Mouse (Mus musculus): ENCODE measurements around the gene Xylt1. TPM values are rescaled to one million over a fixed set of nuclear protein-coding genes. Genes with fewer than 3 reads are reported as not detected.

Gene Xylt1
- polyA plus RNA-seq, 1 experiment from 2014 or later, result 1.1 TPM

GRCm38 (mm10) chr7:117490500-117491205 lies 109.9 kb downstream of the Xylt1 start:
- WGBS, result 68% methylated on average over 9 of the region's 9 CpGs
- H3K27ac ChIP-seq, result no peak overlapping the region
- 0 out of 2 replicates have a peak, but pooled peaks cover 3% of the 10 kb centered on the region for H3K4me1 ChIP-seq
- H3K27me3 ChIP-seq (replicated peaks), result no peaks in the 10 kb centered on the region
- H3K9ac ChIP-seq, result no peak overlapping the region
- ATAC-seq (ENCODE audit: insufficient read depth, low FRiP score, low read depth), result no peak
- no peak overlapping the region for H3K4me3 ChIP-seq (replicated peaks)
- no peak overlapping the region for H3K4me2 ChIP-seq
- no peaks in the 10 kb centered on the region for H3K36me3 ChIP-seq
- H3K9me3 ChIP-seq, result no peaks in the 10 kb centered on the region

GRCm38 (mm10) chr7:117491495-117491894 lies 110.7 kb downstream of the Xylt1 start:
- WGBS, result 72% methylated on average over 5 of the region's 5 CpGs
- ATAC-seq (ENCODE audit: insufficient read depth, low FRiP score, low read depth), result no peak
- no peak overlapping the region for H3K4me3 ChIP-seq (replicated peaks)
- H3K36me3 ChIP-seq, result no peaks in the 10 kb centered on the region
- H3K27me3 ChIP-seq (replicated peaks), result no peaks in the 10 kb centered on the region
- H3K27ac ChIP-seq, result no peak overlapping the region
- no peak overlapping the region for H3K4me2 ChIP-seq
- H3K4me1 ChIP-seq, result 0 out of 2 replicates have a peak, but pooled peaks cover 3% of the 10 kb centered on the region
- H3K9me3 ChIP-seq, result no peaks in the 10 kb centered on the region
- H3K9ac ChIP-seq, result no peak overlapping the region

- H3K27me3 ChIP-seq (replicated peaks), result no peaks in the 10 kb centered on the region
- WGBS, result 81% methylated on average over 6 of the region's 6 CpGs
- no peak for ATAC-seq (ENCODE audit: insufficient read depth, low FRiP score, low read depth)
Measured at GRCm38 (mm10) chr7:117494210-117494609, 113.4 kb downstream of the Xylt1 start.

GRCm38 (mm10) chr7:117494618-117495310 lies 114.0 kb downstream of the Xylt1 start:
- no peak overlapping the region for H3K27ac ChIP-seq
- 0 out of 2 replicates have a peak, but pooled peaks cover 3% of the 10 kb centered on the region for H3K4me1 ChIP-seq
- H3K4me3 ChIP-seq (replicated peaks), result no peak overlapping the region
- H3K27me3 ChIP-seq (replicated peaks), result no peaks in the 10 kb centered on the region
- WGBS, result 70% methylated on average over 8 of the region's 8 CpGs
- no peak overlapping the region for H3K4me2 ChIP-seq
- H3K9me3 ChIP-seq, result no peaks in the 10 kb centered on the region
- H3K9ac ChIP-seq, result no peak overlapping the region
- no peak for ATAC-seq (ENCODE audit: insufficient read depth, low FRiP score, low read depth)
- H3K36me3 ChIP-seq, result no peaks in the 10 kb centered on the region

More at GRCm38 (mm10) chr7:117494210-117494609, 113.4 kb downstream of the Xylt1 start:
- 0 out of 2 replicates have a peak, but pooled peaks cover 3% of the 10 kb centered on the region for H3K4me1 ChIP-seq
- no peak overlapping the region for H3K9ac ChIP-seq
- no peak overlapping the region for H3K27ac ChIP-seq
- no peak overlapping the region for H3K4me3 ChIP-seq (replicated peaks)
- H3K4me2 ChIP-seq, result no peak overlapping the region
- no peaks in the 10 kb centered on the region for H3K36me3 ChIP-seq
- no peaks in the 10 kb centered on the region for H3K9me3 ChIP-seq

- 76% methylated on average over 8 of the region's 8 CpGs for WGBS
- Histone ChIP-seq H3K4me3 (replicated peaks) (no peak overlapping the region), H3K27ac (no peak overlapping the region), H3K36me3 (no peaks in the 10 kb centered on the region), H3K4me2 (no peak overlapping the region), H3K9me3 (no peaks in the 10 kb centered on the region), H3K9ac (no peak overlapping the region), H3K4me1 (0 out of 2 replicates have a peak, but pooled peaks cover 3% of the 10 kb centered on the region), H3K27me3 (replicated peaks) (no peaks in the 10 kb centered on the region)
- ATAC-seq (ENCODE audit: insufficient read depth, low FRiP score, low read depth), result no peak
Measured at GRCm38 (mm10) chr7:117495751-117496150, 115.0 kb downstream of the Xylt1 start.

GRCm38 (mm10) chr7:117498173-117498572 lies 117.4 kb downstream of the Xylt1 start:
- Histone ChIP-seq H3K4me3 (replicated peaks) (no peak overlapping the region), H3K27me3 (replicated peaks) (no peaks in the 10 kb centered on the region), H3K36me3 (no peaks in the 10 kb centered on the region), H3K9me3 (no peaks in the 10 kb centered on the region), H3K9ac (no peak overlapping the region), H3K4me2 (no peak overlapping the region), H3K4me1 (0 out of 2 replicates have a peak, but pooled peaks cover 3% of the 10 kb centered on the region), H3K27ac (no peak overlapping the region)
- WGBS, result 67% methylated on average over 2 of the region's 2 CpGs
- ATAC-seq (ENCODE audit: insufficient read depth, low FRiP score, low read depth), result no peak

- no peaks in the 10 kb centered on the region for H3K36me3 ChIP-seq
- no peak for ATAC-seq (ENCODE audit: insufficient read depth, low FRiP score, low read depth)
- no peak overlapping the region for H3K9ac ChIP-seq
- H3K27ac ChIP-seq, result no peak overlapping the region
- no peaks in the 10 kb centered on the region for H3K27me3 ChIP-seq (replicated peaks)
- WGBS, result 84% methylated on average over 15 of the region's 15 CpGs
- no peaks in the 10 kb centered on the region for H3K4me1 ChIP-seq
- no peak overlapping the region for H3K4me2 ChIP-seq
- no peak overlapping the region for H3K4me3 ChIP-seq (replicated peaks)
- no peaks in the 10 kb centered on the region for H3K9me3 ChIP-seq
Measured at GRCm38 (mm10) chr7:117501355-117502181, 120.8 kb downstream of the Xylt1 start.

GRCm38 (mm10) chr7:117502415-117502814 lies 121.6 kb downstream of the Xylt1 start:
- Histone ChIP-seq H3K9ac (no peak overlapping the region), H3K4me3 (replicated peaks) (no peak overlapping the region), H3K4me2 (no peak overlapping the region), H3K27me3 (replicated peaks) (no peaks in the 10 kb centered on the region), H3K4me1 (no peaks in the 10 kb centered on the region), H3K27ac (no peak overlapping the region), H3K36me3 (no peaks in the 10 kb centered on the region), H3K9me3 (no peaks in the 10 kb centered on the region)
- no peak for ATAC-seq (ENCODE audit: insufficient read depth, low FRiP score, low read depth)
- 79% methylated on average over 5 of the region's 5 CpGs for WGBS

- no peaks in the 10 kb centered on the region for H3K27me3 ChIP-seq (replicated peaks)
- no peak overlapping the region for H3K9ac ChIP-seq
- no peaks in the 10 kb centered on the region for H3K9me3 ChIP-seq
- peaks cover 4% of the 10 kb centered on the region; the same call in 1 of the 2 replicates for H3K4me1 ChIP-seq
- H3K36me3 ChIP-seq, result no peaks in the 10 kb centered on the region
- no peak overlapping the region for H3K4me3 ChIP-seq (replicated peaks)
- H3K27ac ChIP-seq, result no peak overlapping the region
- no peak overlapping the region for H3K4me2 ChIP-seq
- ATAC-seq (ENCODE audit: insufficient read depth, low FRiP score, low read depth), result no peak
- 84% methylated on average over 9 of the region's 9 CpGs for WGBS
Measured at GRCm38 (mm10) chr7:117503714-117504113, 122.9 kb downstream of the Xylt1 start.

GRCm38 (mm10) chr7:117505791-117506190 lies 125.0 kb downstream of the Xylt1 start:
- no peaks in the 10 kb centered on the region for H3K9me3 ChIP-seq
- no peaks in the 10 kb centered on the region for H3K36me3 ChIP-seq
- no peak overlapping the region for H3K4me3 ChIP-seq (replicated peaks)
- peaks cover 4% of the 10 kb centered on the region; the same call in 1 of the 2 replicates for H3K4me1 ChIP-seq
- no peak overlapping the region for H3K9ac ChIP-seq
- 73% methylated on average over 3 of the region's 3 CpGs for WGBS
- H3K27ac ChIP-seq, result no peak overlapping the region
- H3K4me2 ChIP-seq, result no peak overlapping the region
- no peaks in the 10 kb centered on the region for H3K27me3 ChIP-seq (replicated peaks)
- ATAC-seq (ENCODE audit: insufficient read depth, low FRiP score, low read depth), result peak; percentile 41; the same call in 1 of the 2 replicates

- H3K9ac ChIP-seq, result no peak overlapping the region
- no peaks in the 10 kb centered on the region for H3K36me3 ChIP-seq
- no peak for ATAC-seq (ENCODE audit: insufficient read depth, low FRiP score, low read depth)
- H3K27ac ChIP-seq, result no peak overlapping the region
- H3K9me3 ChIP-seq, result no peaks in the 10 kb centered on the region
- no peak overlapping the region for H3K4me2 ChIP-seq
- no peaks in the 10 kb centered on the region for H3K27me3 ChIP-seq (replicated peaks)
- peaks cover 4% of the 10 kb centered on the region; the same call in 1 of the 2 replicates for H3K4me1 ChIP-seq
- WGBS, result 86% methylated on average over 10 of the region's 10 CpGs
- no peak overlapping the region for H3K4me3 ChIP-seq (replicated peaks)
Measured at GRCm38 (mm10) chr7:117507351-117507750, 126.6 kb downstream of the Xylt1 start.
